Mouse (Mus musculus) liver, embryonic 13.5 days (tissue): ENCODE measurements at regions not wholly inside any gene's neighbourhood (a gene's known extent, or its start where the extent isn't known, plus 50 kb on each side); places are given as distances from the start of the nearest gene placed in this dataset.

ENCODE experiments used
- ATAC-seq: fragments of 200-750 bp; cut with Nextera tagmentation; 2 replicates; pipeline ENCODE4 v1.8.0; 2017; ENCODE audit warnings: low read depth, mild to moderate bottlenecking, moderate number of reproducible peaks, moderate library complexity
- DNase-seq: peaks from one replicate; pipeline ENCODE4 v3.0.0; 2022
- H3K27ac ChIP-seq: fragments of 300-500 bp; sonication (generic); 2 replicates; pipeline ENCODE4 v1.5.1; 2015; ENCODE audit warnings: moderate library complexity, mild to moderate bottlenecking, inconsistent platforms
- H3K27me3 ChIP-seq: fragments of 300-500 bp; sonication (generic); 2 replicates; pipeline ENCODE4 v1.6.1; 2015; ENCODE audit warnings: mild to moderate bottlenecking, inconsistent platforms
- H3K36me3 ChIP-seq: fragments of 300-500 bp; sonication (generic); 2 replicates; pipeline ENCODE4 v1.6.1; 2015; ENCODE audit warnings: mild to moderate bottlenecking, inconsistent platforms
- H3K4me1 ChIP-seq: fragments of 300-500 bp; sonication (generic); replicated peaks from 2 replicates; pipeline ENCODE4 v1.6.1; 2015; ENCODE audit warnings: inconsistent platforms
- H3K4me2 ChIP-seq: fragments of 300-500 bp; sonication (generic); 2 replicates; pipeline ENCODE4 v1.6.1; 2015; ENCODE audit warnings: inconsistent platforms, mild to moderate bottlenecking, moderate library complexity
- H3K4me3 ChIP-seq: fragments of 300-500 bp; sonication (generic); replicated peaks from 2 replicates; pipeline ENCODE4 v1.5.1; 2015; ENCODE audit warnings: mild to moderate bottlenecking, inconsistent platforms
- H3K9ac ChIP-seq: fragments of 300-500 bp; sonication (generic); 2 replicates; pipeline ENCODE4 v1.6.1; 2015; ENCODE audit warnings: mild to moderate bottlenecking, inconsistent platforms
- H3K9me3 ChIP-seq: fragments of 300-500 bp; sonication (generic); replicated peaks from 2 replicates; pipeline ENCODE4 v1.6.1; 2016; ENCODE audit warnings: inconsistent platforms
- WGBS: fragments of 180-500 bp; shearing (Covaris S2); methylation state at CpG from one replicate; pipeline ENCODE4 v1.1.7; 2015; ENCODE audit not compliant: insufficient replicate concordance; 5-methylcytosine and 5-hydroxymethylcytosine counted together

DNA sequence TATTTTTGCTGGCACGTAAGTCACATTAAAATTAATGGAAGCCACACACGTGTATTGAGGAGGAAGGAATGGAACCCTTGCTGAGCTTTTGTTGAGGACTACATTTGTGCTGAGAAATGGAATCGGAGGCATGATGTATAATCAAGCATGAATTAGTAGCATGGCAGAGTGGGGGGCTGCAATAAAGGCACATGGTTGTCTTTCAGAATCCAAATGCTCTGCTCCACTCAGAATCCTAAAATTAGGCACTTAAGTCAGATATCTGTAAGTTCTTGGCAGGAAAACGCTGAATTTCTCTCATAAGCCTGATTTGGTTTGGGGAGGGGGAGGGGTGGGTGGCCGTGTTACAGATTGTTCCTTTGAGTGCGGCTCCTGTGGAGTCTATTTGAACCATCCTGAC lies 164.7 kb upstream of the Spats2l start:
- H3K36me3 ChIP-seq: no peaks in the 10 kb centered on the region
- no peak overlapping the region for H3K27ac ChIP-seq
- no peak overlapping the region for H3K4me3 ChIP-seq
- ATAC-seq (no peak), DNase-seq (no peak)
- no peaks in the 10 kb centered on the region for H3K4me1 ChIP-seq
- H3K27me3 ChIP-seq: no peaks in the 10 kb centered on the region
- H3K9me3 ChIP-seq: no peaks in the 10 kb centered on the region
- WGBS: 48% methylated on average over 6 of the region's 6 CpGs
- H3K9ac ChIP-seq: no peak overlapping the region
- no peak overlapping the region for H3K4me2 ChIP-seq

DNA sequence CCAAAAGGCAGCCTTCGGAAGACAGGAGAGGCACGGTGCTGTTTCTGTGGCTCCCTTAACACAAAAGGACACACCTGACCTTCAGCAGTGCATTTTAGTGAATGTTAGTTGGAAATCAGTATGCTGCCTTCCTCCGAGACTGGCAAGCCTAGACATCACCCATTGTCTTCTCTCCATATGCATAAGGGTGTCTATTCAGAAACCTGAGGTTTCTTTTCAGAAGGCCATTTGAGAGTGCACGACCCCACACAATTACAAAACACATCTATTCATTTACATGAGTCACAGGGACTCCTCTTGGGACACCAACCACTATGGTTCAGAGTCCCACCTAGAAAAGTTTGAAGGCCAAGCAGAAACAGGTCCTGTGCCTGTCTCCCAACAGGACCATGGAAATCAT lies 161.8 kb upstream of the Spats2l start:
- ATAC-seq (no peak), DNase-seq (no peak)
- Histone ChIP-seq H3K27ac (no peak overlapping the region), H3K36me3 (no peaks in the 10 kb centered on the region), H3K27me3 (no peaks in the 10 kb centered on the region), H3K9ac (no peak overlapping the region), H3K9me3 (no peaks in the 10 kb centered on the region), H3K4me1 (no peaks in the 10 kb centered on the region), H3K4me2 (no peak overlapping the region), H3K4me3 (no peak overlapping the region)
- 53% methylated on average over 4 of the region's 4 CpGs for WGBS

DNA sequence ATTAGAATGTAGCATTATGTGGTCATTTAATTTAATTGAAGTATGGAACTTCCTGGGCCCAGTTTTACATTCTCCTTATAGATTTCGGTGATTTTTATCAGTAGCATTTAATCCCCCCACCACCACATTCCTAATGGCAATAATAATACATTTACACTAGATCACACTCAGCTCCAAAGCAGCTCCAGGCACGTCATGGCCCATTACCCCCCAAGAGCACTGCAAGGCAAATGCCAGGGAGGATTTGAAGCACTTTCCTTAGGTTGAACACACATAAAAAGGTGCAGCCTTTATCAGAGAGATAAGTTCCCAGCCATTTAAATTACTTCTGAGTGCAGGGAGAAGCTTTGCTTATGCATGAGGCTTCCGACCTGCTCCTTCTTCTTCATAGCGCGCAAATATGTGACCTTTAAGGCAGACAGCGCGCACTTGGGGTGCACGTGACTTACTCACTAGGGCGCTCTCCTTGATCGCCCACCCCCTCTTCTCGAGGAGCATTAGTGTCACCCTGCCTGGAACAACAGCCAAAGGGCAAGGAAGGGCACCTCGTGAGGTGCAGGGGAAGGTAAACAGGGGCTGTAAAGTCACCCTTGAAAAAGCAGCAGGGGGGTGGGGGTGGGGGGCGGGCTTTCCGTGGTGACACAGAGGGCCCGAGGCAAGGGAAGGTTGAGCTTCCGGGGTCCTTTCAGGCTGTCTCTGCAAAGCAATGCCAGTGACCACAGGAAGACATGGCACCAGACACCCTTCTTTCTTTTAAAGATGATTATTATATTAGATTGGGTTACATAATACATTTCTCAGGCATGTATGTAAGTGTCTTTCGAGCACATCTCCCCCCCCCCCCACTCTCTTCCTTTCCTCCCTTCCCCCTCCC lies 160.8 kb upstream of the Spats2l start:
- Histone ChIP-seq H3K9ac (no peak overlapping the region), H3K4me3 (no peak overlapping the region), H3K9me3 (no peaks in the 10 kb centered on the region), H3K27me3 (no peaks in the 10 kb centered on the region), H3K4me1 (no peaks in the 10 kb centered on the region), H3K36me3 (no peaks in the 10 kb centered on the region), H3K4me2 (peak overlapping the region; percentile 28), H3K27ac (no peak overlapping the region)
- DNase-seq: no peak
- ATAC-seq: no peak
- WGBS: 25% methylated on average over 16 of the region's 17 CpGs

DNA sequence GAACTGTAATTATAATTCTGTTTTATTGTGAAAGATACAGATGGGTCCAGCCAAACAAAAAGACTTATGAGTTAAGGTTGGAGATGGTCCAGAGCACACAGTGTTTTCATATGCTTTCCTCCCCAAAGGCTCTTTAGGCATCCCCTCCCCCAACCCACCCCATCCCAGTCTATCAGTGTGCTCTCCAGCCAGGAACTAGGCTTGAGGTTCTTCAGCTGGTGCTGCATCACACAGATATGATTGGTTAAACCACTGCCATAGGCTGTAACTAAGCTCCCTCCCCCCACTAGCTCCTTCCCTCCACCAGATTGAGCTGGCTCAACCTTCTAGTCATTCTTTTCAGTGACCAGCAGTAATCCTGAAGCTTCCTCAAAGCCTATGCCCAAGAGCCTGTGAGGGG lies 158.8 kb upstream of the Spats2l start:
- H3K27ac ChIP-seq: no peak overlapping the region
- no peak overlapping the region for H3K9ac ChIP-seq
- no peaks in the 10 kb centered on the region for H3K27me3 ChIP-seq
- no peaks in the 10 kb centered on the region for H3K9me3 ChIP-seq
- H3K4me2 ChIP-seq: no peak overlapping the region
- no peak for ATAC-seq
- H3K4me3 ChIP-seq: no peak overlapping the region
- DNase-seq: no peak
- H3K36me3 ChIP-seq: no peaks in the 10 kb centered on the region
- H3K4me1 ChIP-seq: no peaks in the 10 kb centered on the region

DNA sequence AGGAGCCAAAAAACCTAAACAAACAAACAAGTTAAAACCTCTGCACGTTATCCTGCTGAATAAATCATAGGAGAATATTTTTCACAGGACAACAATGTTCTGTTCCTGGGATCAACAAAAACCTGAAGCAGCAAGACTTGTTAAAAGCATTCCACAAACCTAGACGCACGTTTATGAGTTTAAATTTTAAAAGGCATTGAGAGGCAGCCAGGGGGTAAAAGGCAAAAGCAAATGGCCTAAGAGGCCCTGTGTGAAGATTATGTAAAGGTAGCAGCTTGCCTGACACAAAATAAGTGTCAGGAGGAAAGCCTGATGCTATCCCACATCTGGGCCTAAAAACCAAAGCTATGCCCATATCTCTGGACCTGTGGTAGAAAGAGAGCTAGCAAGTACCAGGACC lies 156.6 kb upstream of the Spats2l start:
- Histone ChIP-seq H3K36me3 (no peaks in the 10 kb centered on the region), H3K9ac (no peak overlapping the region), H3K4me3 (no peak overlapping the region), H3K9me3 (no peaks in the 10 kb centered on the region), H3K4me2 (no peak overlapping the region), H3K27ac (no peak overlapping the region), H3K27me3 (no peaks in the 10 kb centered on the region), H3K4me1 (no peaks in the 10 kb centered on the region)
- WGBS: 60% methylated on average over 3 of the region's 3 CpGs
- ATAC-seq (no peak), DNase-seq (no peak)

DNA sequence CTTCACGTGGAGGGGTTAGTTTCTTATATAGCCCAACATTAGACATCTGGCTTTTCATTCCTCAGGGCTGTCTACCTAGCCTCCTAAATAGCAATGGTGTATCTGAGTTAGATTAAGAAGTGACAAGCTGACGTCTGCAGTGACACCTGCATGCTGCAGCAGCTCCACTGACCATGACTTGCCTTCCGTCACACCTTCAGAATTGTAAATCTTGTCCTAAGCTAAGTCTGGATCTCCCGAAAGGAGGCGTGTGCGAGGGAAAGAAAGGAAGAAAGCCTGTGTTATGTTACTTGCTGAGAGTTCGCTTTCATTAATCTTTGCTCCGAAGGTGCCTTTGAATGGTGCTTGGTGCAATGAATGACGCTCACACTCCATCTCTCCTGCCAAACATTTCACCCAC lies 151.4 kb upstream of the Spats2l start:
- WGBS: 71% methylated on average over 9 of the region's 9 CpGs
- Histone ChIP-seq H3K9me3 (no peaks in the 10 kb centered on the region), H3K9ac (no peak overlapping the region), H3K4me3 (no peak overlapping the region), H3K27me3 (no peaks in the 10 kb centered on the region), H3K4me2 (no peak overlapping the region), H3K27ac (no peak overlapping the region), H3K4me1 (no peaks in the 10 kb centered on the region), H3K36me3 (no peaks in the 10 kb centered on the region)
- DNase-seq: no peak
- ATAC-seq: no peak

DNA sequence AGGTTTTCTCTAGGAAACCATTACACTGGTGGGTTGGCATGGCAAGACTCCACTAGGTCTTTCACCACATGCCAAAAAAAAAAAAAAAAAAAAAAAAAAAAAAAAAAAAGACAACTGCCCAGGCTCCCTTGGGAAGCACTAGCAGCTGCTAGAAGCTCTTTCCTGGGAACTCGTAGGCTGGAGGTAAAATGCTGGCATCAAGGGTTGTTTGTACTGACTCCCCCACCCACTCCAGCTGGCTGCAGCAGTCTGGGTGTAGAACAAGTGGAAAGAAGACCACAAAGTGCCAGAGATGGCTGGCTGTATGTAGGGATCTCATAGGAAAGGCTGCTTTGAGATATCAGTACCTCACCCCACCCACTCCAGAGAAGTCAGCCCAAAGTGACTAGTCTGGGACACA lies 140.0 kb upstream of the Spats2l start:
- H3K9me3 ChIP-seq: no peaks in the 10 kb centered on the region
- H3K27ac ChIP-seq: no peak overlapping the region
- 30% methylated on average over 1 of the region's 1 CpGs for WGBS
- H3K9ac ChIP-seq: no peak overlapping the region
- ATAC-seq (no peak), DNase-seq (no peak)
- no peaks in the 10 kb centered on the region for H3K36me3 ChIP-seq
- H3K27me3 ChIP-seq: no peaks in the 10 kb centered on the region
- no peak overlapping the region for H3K4me2 ChIP-seq
- H3K4me3 ChIP-seq: no peak overlapping the region
- H3K4me1 ChIP-seq: no peaks in the 10 kb centered on the region

DNA sequence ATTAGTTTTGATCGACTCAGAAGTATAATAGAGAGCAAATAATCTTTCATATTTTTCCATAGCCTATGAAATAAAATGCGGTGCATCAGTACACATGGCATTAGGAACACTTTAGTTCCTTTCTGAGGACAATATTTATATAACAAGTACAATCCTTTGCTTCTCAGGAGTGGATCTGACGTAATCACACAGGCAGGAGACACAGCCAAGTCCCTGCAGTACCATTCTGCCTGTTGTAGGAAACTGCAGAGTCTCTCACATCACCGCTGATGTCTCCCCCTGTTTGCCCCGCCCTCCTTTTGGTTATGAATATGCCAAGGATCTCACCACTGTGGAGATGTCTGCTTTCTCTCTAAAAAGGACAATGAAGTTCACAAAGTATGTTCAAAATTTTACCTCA lies 131.8 kb upstream of the Spats2l start:
- H3K9ac ChIP-seq: no peak overlapping the region
- H3K9me3 ChIP-seq: no peaks in the 10 kb centered on the region
- H3K4me1 ChIP-seq: no peaks in the 10 kb centered on the region
- H3K4me2 ChIP-seq: no peak overlapping the region
- no peak overlapping the region for H3K4me3 ChIP-seq
- 66% methylated on average over 5 of the region's 5 CpGs for WGBS
- H3K27ac ChIP-seq: no peak overlapping the region
- DNase-seq (no peak), ATAC-seq (no peak)
- no peaks in the 10 kb centered on the region for H3K36me3 ChIP-seq
- no peaks in the 10 kb centered on the region for H3K27me3 ChIP-seq

DNA sequence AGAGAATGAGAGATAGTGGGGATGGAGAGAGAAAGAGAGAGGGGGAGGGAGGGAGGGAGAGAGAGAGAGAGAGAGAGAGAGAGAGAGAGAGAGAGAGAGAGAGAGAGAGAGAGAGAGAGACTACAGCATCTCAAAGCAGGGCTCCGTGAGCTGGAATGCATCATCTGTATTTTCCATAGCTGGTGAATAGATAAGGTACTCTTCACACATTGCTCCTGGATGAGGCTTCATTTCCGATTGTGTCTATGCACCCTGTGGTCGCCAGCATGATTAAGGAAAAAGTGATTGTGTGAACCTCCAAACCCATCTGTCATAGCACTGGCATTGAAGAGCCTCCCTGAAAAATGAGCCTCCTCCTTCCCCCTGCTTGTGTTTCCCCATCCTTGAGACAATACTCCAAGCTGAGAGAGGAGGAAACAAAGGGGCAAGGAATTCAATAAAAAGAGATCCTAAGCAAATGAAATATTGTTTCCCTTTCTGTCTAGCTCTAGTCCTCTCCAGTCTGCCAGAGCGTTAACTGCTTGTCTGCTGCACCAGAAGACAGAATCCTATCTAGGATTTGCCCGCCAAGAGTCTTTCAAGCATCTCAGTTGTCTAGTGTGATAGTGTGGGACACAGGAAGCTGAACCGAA lies 130.4 kb upstream of the Spats2l start:
- DNase-seq: no peak
- Histone ChIP-seq H3K4me1 (no peaks in the 10 kb centered on the region), H3K4me2 (no peak overlapping the region), H3K27me3 (no peaks in the 10 kb centered on the region), H3K9me3 (no peaks in the 10 kb centered on the region), H3K27ac (no peak overlapping the region), H3K9ac (no peak overlapping the region), H3K4me3 (no peak overlapping the region), H3K36me3 (no peaks in the 10 kb centered on the region)
- ATAC-seq: no peak
- 37% methylated on average over 6 of the region's 6 CpGs for WGBS

DNA sequence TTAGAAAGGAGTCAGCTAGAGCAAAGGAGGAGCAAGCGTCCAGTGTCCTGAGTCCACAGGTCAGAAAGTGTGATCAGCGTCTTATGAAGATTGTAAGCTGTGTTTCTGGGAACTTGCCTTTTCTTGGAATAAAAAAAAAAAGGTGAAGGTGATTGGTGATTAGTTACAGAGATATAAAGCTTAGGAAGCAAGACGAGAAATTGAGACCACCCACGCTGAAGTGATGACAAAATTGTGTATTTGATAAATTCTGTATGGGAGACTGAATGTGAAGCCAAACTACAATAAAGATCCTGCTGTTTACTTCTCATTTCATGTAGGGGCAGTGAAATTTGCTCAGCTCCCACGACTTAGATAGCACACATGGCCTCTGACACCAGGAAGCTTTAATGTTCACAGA lies 109.0 kb upstream of the Spats2l start:
- Histone ChIP-seq H3K4me3 (no peak overlapping the region), H3K4me1 (no peaks in the 10 kb centered on the region), H3K4me2 (no peak overlapping the region), H3K9ac (no peak overlapping the region), H3K36me3 (no peaks in the 10 kb centered on the region), H3K27me3 (no peaks in the 10 kb centered on the region), H3K27ac (no peak overlapping the region), H3K9me3 (no peaks in the 10 kb centered on the region)
- DNase-seq (no peak), ATAC-seq (no peak)
- WGBS: 50% methylated on average over 5 of the region's 5 CpGs

DNA sequence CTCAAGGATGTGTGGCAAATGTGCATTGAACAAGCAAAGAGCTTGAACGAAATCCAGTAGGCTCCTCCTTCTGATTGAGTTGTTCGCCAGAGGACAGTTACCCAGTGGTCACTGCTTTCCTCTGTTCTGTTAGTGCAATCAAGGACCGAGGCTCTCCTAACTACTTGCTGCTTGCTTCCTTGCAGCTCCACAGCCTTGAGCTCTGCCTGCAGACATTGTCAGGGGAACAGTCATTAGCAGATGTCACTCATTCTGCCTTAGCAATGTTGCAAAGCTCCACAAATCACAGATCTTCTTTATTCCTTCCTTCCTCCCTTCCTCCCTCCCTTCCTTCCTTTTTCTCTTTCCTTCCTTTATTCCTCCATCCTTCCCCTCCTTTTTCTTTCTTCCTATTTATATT lies 108.2 kb upstream of the Spats2l start:
- 45% methylated on average over 3 of the region's 3 CpGs for WGBS
- no peaks in the 10 kb centered on the region for H3K4me1 ChIP-seq
- DNase-seq: no peak

DNA sequence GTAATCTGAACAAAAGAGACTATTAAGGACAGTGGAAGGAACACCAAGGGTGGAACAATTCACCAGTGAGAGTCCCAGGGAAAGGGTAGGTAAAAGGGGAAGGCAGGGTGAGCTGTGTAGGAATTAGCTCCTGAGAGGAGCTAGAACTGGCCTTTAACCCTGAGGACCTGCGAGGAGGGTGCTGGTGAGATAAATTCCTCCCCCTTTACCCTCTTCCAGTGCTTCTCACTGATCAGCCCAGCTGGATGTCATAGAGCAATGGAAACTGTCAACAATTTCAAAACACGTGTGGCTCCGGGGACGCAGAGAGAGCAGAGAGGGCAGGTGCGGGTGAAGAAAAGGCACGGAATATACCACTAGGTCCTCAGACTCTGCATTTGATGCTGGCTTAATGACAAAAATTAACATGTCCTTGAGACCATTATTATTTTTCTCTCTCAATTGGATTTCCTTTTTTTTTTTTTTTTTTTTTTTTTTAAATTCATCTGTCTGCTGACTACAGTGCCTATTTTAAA lies 107.7 kb upstream of the Spats2l start:
- Histone ChIP-seq H3K4me3 (no peak overlapping the region), H3K4me2 (no peak overlapping the region), H3K9me3 (no peaks in the 10 kb centered on the region), H3K27me3 (no peaks in the 10 kb centered on the region), H3K9ac (no peak overlapping the region), H3K36me3 (no peaks in the 10 kb centered on the region), H3K27ac (no peak overlapping the region), H3K4me1 (no peaks in the 10 kb centered on the region)
- 60% methylated on average over 6 of the region's 6 CpGs for WGBS
- ATAC-seq: no peak
- no peak for DNase-seq

More for the DNA sequence above, 108.2 kb upstream of the Spats2l start:
- H3K9me3 ChIP-seq: no peaks in the 10 kb centered on the region
- no peak overlapping the region for H3K9ac ChIP-seq
- no peak overlapping the region for H3K4me3 ChIP-seq
- no peaks in the 10 kb centered on the region for H3K27me3 ChIP-seq
- no peak overlapping the region for H3K27ac ChIP-seq
- H3K4me2 ChIP-seq: no peak overlapping the region
- no peaks in the 10 kb centered on the region for H3K36me3 ChIP-seq
- no peak for ATAC-seq
